In genomic region chr7:24499856-24500577, GRCm38 (mm10) we compare ENCODE assay signal across 7 mouse cellular contexts. TPM values are rescaled to one million over a fixed set of nuclear protein-coding genes. Genes with fewer than 3 reads are reported as not detected.
DNase-seq lines count a peak whose midpoint lies in the region; ATAC-seq and TF ChIP-seq lines count a peak whose summit lies in the region.

No protein-coding gene starts in this region.

- ATAC-seq in megakaryocyte progenitor cell, adult 5-6 weeks (replicated peaks; ENCODE audit: poor library complexity): 0 out of 2 replicates have a peak, but pooled peaks have one; percentile 24

- H3K36me3 ChIP-seq in E14TG2a.4 (ENCODE audit: insufficient read depth, low read length): no peaks in the 10 kb centered on the region

- 0 out of 2 replicates have a peak, but pooled peaks cover 2% of the 10 kb centered on the region for H3K9me3 ChIP-seq in E14TG2a.4 (ENCODE audit: low read length)

- H3K4me1 ChIP-seq in E14TG2a.4 (replicated peaks; ENCODE audit: low read depth, low read length): peaks cover 88% of the 10 kb centered on the region

- H3K27me3 ChIP-seq in E14TG2a.4 (ENCODE audit: insufficient read depth, low read length): peaks cover 40% of the 10 kb centered on the region

- DNase-seq in R1 (ENCODE audit: low read depth, low spot score) (peak; percentile 91), MN1 (ENCODE audit: low spot score) (no peak)
- DNase-seq in kidney, adult 11 months: peak; percentile 58
- no peak for DNase-seq in layer of hippocampus, adult 9-10 months (ENCODE audit: low spot score)
- DNase-seq in frontal cortex, postnatal 36 days (ENCODE audit: low spot score in 2 of 2): no peak

- peak overlapping the region; percentile 79 for H3K4me3 ChIP-seq in E14TG2a.4 (replicated peaks; ENCODE audit: low read length)

- no peak for TF ChIP-seq CTCF in E14TG2a.4 (conservative IDR thresholded peaks at IDR 0.05; ENCODE audit: low read length)

RNA-seq across cellular contexts. Expression of gene Zfp428, which starts 6.8 kb away (rescaled TPM):
- 2.0 and 2.2 TPM in 2 replicates for total RNA-seq in megakaryocyte progenitor cell, adult 5-6 weeks (2015)
- total RNA-seq in megakaryocyte progenitor cell, adult 5-6 weeks (2017): 1.3 and 3.6 TPM in 2 replicates

RNA-seq across cellular contexts. Expression of gene AC161166.1, which starts 12.2 kb away (rescaled TPM):
- total RNA-seq in megakaryocyte progenitor cell, adult 5-6 weeks (2015): not detected in 2 replicates
- total RNA-seq in megakaryocyte progenitor cell, adult 5-6 weeks (2017): not detected in 2 replicates

RNA-seq across cellular contexts. Expression of gene Cadm4, which starts 18.2 kb away (rescaled TPM):
- total RNA-seq in megakaryocyte progenitor cell, adult 5-6 weeks (2015): not detected in 2 replicates
- not detected in 2 replicates for total RNA-seq in megakaryocyte progenitor cell, adult 5-6 weeks (2017)

RNA-seq across cellular contexts. Expression of gene Irgq, which starts 30.5 kb away (rescaled TPM):
- total RNA-seq in megakaryocyte progenitor cell, adult 5-6 weeks (2015): 3.2 and 4.4 TPM in 2 replicates
- 4.7 and 5.3 TPM in 2 replicates for total RNA-seq in megakaryocyte progenitor cell, adult 5-6 weeks (2017)

RNA-seq across cellular contexts. Expression of gene Plaur, which starts 37.7 kb away (rescaled TPM):
- 17.9 and 21.2 TPM in 2 replicates for total RNA-seq in megakaryocyte progenitor cell, adult 5-6 weeks (2015)
- 20.5 and 27.6 TPM in 2 replicates for total RNA-seq in megakaryocyte progenitor cell, adult 5-6 weeks (2017)

Comparison
In these comparisons a context has a peak if more than half of its experiments do, and no peak if none do; other contexts are left out.
1. DNase-seq: peak in R1 (single experiment) and kidney, adult 11 months (single experiment); none in layer of hippocampus, adult 9-10 months (single experiment), MN1 (single experiment) and frontal cortex, postnatal 36 days (0 of 2).